Mouse (Mus musculus): ENCODE results near the gene Phf21a.
A peak's percentile ranks its signal among the peaks of the same experiment; 100 is the strongest.

Phf21a gene

DNA sequence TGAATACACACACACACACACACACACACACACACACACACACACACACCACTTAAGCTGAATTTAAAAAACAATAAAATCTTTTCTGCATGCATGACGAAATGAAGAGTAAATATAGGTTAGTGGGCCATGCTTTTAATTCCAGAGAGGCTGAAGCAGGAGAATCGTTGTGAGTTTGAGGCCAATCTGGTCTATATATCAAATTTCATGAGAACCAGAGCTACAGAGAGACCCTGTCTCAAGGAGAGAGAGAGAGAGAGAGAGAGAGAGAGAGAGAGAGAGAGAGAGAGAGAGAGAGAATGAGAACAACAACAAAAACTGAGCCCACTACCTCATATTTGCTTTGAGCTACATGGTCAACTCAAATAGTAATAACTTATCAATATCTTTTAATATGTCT lies at the start of gene Phf21a:
TSS of gene Phf21a (plus strand) at position 301 of the 400 bp plus-strand sequence.
- DNase-seq: no peak

DNA sequence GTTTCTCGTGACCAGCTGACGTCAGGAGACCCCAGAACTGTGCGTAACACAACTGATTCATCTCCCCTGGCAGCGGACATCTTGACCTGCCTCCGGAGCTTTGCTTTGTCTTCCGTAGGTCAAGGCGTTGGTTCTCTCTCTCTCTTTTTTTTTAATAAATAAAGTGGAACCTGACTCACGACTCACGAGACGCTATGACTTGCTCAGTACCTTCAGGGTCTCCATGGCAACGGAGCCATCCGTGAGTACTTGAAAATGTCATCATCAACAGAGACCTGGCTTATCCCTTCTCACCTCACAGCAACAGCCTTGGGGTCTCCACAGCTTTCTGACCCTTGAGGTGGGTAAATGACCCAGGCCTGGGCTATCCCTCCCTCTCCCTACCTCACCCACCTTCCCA lies 49.6 kb upstream of the Phf21a start:
- no peak for DNase-seq

DNA sequence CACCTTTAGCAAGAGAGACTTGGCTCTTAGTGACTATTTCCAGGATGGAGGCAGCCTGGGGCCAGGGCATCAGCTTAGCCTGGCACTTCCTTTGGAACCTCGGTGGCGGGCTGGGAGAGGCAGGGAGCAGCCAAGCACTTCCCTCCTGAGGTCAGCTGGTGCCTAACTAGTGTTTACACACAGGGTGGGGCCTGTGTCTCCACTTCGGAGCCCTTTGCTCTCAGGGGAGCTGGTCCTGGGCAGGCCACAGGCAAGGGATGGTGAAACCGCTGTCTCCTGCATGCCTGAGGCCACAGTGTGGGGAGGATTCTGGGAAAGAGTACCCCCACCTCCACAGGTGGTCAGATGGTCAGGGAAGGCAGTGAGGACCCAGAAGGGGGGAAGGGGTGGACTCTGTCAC lies 45.3 kb upstream of the Phf21a start:
- DNase-seq: no peak

DNA sequence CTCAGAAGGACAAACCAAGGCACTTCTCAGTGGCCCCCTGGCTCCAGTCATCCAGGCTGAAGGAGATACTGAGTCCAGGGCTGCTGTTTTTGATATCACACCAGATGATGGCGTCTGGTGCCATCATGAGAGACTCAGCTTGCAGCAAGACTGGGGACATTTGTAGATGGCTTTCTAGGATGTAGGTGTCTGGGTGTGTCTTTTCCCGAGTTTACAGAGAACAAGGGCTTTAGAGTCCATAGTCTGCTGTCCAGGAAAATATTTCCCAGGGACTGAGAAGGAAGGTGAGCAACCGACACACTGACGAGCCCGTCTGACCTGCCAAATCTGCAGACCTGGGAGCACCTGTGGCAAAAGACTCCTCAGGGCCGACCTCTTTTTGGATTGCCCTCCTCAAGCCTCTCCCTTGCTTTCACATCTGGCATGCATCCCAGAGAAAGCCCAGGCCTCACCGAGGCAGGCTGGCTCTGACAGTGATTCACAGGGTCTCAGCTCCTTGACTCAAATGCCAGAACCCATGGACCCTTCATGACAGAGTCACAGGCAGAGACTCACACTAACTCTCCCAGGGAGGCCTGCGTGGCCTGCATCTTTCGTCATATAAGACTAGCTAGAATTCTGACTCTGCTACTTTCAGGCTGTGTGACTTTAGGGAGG lies 44.8 kb upstream of the Phf21a start:
- DNase-seq: no peak

DNA sequence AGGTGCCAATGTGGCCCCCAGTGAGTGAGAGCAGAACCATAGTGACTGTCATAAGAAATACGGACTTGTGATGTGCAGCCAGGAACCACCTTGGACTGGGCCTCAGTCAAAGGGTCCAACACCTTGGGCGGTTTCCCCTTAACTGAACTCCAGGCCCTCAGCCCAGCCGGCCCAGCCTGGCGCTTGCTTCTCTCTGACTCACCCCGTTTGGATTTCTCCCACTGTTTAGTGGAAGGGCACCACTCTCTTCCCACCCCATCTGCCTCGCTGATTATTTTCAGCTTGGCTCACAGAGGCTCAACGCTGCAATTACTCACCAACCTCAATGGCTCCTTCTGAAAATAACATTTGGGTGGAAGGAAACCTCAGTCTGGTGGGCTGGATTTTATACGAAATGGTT lies 40.7 kb upstream of the Phf21a start:
- no peak for DNase-seq

DNA sequence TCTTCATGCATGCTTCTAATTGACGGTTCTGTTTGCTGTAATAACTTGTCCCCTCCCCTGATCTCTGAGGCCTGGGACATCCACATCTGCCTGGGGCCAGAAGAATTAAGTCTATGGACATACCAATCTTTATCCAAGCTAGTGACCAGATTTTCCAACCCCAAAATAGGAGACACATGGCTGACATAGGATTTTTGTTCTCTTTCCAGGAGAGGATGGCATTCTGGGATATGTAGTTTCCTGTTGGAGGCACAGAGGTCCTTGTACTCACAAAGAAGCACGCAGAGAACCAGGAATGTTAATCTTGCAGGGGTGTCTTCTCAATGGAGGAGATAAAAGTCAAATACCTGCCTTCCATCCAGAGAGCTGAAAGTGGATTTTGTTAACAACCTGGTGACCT lies 40.2 kb upstream of the Phf21a start:
- DNase-seq: no peak

DNA sequence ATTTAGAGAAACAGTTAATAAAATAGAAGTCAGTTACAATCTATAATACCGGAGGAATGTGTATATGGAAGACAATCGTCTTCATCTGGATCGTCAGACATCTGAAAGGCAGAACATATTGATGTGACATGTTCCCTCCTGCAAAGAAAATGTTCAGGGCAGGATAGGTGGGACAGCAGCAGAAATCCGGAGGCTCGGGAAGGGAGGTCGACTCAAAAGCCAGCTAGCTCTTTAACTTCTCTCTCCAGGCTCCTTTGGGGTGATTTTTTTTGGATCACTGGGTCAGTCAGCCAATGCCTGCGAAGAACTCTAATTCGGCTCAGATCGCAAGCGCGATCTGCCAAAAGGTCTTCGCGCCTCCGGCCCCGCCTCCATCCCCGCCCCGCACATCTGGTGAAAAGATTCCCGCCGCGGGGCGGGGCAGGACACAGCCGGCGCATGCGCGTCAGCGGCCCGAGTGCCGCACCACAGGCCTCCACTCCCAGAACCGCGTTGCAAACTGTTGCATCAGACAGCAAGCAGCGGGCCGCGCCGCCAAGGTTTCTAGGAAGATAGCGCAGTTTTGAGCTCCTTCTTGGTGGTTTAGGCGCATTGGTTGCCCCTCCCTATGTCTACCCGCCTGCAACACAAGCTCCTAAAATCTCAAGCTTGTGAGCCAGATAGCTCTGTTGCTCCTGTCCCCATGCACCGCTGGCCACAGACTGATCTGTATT lies 37.7 kb upstream of the Phf21a start:
- DNase-seq: peak; percentile 87 to 91

DNA sequence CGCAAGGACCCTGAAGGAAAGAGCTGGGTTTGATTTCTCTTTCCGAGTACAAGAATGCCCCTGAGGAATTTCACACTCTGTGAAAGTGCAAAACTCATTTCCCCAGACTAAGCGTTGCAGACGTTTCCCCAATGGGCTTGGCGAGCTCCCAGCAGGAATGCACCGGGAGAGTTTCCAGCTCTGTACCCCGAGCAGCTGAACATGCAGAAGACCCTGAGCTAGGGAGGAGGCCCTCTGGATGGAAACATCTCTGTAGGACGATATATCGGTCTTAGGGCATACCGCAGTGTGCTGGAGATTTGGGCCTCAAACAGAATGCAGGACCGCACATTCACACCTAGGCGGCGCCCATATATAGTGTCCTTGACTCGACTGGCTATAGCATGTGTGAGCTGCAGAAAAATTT lies 37.1 kb upstream of the Phf21a start:
- peak; percentile 47 to 53 for DNase-seq

DNA sequence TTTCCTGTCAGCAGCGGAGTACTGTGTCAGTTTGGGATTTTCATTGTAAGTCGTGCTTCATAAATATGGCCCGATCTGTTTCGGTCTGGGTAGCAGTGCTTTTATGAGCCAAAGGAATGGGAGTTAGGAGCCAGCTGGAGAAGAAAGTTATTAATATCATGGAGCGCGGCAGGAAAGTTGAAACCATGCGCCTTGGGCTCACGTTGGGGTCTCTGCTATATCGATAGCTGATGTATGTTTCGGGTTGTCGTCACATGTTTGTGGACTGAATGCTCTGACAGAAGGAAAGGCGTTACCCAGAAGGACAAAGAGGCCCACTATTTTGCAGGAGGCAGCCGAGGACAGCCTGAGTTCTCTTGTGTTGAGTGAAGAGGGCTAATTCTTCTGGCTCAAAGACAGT lies 36.2 kb upstream of the Phf21a start:
- no peak for DNase-seq

DNA sequence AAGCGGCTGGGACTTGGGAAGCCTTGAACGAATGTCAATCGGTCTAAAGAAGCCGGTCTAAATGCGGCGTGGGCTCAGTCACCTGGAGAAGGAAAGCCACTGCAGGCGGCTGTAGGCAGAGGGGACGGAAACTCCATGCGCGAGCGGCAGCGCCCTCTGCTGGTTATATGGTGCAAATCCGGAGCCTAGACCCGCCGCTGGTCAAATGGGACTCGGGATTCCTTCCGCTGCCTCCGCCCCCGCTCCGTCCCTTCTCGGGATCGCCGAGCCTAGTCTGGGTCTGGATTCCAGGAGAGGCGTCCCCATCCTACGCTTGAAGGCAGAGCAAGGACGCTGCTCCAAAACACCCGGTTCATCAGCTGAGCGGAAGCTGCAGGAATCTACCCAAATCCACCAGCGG lies 34.4 kb upstream of the Phf21a start:
- peak; percentile 79 to 83 for DNase-seq

DNA sequence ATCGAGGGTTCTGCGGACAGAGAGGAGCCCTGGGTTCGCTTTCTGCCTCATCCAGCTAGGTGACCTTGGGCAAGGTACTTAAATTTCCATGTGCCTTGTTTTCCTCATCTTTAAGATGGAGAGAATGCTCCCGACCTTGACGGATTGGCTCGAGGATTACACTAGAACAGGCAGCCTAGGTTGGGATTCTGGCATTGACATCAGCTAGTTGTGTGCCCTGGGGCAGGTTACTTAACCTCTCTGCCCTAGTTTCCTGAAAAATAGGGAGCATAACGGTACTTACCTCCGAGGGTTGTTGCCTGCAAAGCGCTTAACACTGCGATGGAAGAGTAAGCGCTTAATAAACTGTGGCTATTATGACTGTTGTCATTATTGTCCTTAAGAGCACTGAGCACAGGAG lies 34.0 kb upstream of the Phf21a start:
- no peak for DNase-seq

DNA sequence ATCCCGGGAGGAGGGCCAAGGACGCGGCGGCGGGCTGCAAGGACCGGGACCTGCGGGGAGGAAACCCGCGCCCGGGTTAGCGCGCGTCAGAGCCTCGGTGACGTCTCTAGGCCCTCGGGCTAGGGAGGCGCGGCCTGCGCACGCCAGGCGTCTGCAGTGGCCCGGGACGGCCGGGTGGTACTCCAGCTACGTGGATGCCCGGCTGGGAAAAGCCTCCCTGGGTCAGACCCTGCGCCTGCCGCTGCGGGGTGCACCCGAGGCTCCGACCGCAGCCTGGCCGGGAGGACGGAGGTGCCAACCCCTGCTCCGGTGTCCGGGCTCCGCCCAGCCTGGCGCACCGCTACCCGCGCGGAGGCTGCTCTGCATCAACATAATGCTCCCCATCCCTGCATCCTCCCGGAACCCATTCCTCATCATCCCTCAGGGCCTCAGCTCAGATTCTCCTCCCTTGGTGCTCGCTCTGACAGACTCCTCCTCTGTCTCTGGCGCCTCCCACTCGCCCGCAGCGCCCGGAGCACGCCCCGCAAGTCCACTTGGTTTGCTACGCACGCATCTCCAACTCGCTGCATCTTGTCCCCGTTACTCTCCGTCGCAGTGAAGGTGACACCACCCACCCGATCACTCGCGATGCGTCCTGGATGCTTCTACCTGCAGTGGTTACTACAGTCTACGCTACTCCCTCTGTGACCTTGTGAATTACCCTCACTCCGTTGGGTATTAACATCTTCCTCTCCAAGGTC lies 33.3 kb upstream of the Phf21a start:
- peak; percentile 25 to 39 for DNase-seq

DNA sequence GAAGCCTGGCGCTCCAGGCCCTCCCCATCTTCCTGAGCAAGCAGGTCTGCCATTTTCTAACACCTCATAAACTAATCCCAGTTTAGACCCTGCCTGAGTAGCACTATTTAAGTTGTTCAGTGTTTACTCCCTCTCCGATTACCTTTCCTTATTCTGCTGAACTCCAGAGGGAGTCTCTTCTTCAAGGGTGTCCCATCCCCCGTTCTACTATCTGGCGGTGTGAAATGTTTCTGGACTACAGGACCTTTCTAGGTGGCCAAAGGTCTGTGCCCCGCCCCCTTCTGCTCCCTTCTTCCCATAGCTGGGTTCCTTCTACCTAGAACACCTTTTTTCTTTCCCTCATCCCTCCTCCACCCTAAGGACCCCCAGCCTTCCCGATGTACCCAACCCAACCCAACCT lies 32.6 kb upstream of the Phf21a start:
- no peak for DNase-seq

DNA sequence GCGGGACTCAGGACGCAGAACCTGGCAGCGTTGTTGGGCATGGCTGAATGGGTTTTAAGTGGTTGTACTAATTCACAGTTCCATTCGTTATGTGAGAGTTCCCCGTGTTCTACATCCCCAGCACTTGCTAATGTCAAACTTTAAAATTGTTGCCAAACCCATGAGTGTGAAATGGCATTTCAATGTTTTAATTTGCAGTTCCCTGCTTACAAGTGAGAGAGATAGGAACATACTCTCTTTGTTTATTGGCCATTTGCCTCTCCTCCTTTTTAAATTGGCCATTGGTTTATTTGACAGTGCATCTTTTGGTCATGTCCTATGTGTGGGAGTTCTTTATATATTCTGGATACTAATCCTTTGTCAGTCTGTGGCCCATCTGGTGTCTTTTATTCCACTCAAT lies 31.6 kb upstream of the Phf21a start:
- no peak for DNase-seq

DNA sequence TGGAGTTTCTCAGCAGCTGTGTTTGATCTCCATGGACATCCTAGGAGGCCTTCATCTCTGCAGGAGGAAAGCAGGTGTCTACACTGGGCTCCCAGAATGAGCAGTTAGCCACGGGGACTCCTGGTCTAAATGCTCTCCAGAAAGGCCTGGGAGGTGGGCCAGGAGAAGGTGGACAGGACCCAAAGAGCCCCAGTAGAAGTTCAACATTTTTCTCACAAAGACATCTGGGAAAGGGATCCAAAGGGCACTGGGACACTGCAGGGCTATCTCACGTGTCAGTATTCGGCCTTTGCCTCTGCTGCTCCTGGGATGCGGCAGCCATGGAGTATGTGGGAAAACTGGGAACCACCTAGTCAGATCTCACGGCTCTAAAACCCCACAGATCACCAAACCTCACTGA lies 29.8 kb upstream of the Phf21a start:
- no peak for DNase-seq

DNA sequence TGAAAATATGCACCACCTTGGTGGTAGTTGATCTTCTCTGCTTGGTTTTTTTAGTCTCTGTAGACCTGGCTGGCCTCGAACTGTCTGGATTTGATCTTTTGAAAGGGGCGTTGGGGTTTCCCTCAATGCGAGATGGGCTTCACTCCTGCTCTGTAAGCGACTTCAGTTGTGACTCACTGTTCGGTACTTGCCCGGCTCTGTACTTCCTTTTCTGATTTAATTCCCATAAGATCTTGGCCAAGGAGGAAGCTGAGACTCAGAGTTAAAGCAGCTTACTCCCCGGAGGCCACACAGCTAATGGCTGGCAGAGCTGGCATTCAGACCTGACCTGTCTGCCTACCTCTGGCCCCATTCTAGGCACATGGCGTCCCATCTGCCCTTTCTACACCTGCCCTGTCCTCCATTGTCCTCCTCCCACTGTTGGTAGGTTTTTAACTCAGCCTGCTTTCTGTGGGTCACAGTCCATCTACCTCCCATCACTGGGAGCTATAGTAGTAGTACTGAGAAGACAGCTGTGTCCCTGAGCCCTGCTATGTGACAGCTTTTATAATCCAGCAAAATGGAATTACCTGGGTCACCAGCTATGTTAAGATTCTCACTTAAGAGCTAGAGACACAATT lies 27.5 kb upstream of the Phf21a start:
- no peak for DNase-seq

DNA sequence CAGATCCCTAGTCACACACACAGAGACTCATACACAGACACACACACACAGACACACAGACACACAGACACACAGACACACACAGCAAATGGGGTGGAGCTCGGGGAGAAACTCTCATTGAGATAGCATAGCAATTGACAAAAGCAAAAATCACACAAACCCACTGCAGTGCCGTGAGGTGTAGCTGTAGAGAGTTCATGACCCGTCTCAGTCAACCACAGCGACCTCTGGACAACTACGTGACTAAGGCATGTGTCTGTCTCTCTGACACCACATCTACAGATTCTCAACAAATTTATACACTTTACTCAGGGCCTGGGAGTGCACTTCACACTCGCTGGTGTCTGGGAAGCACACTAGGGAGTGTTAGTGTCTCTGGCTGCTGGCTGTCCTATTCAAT lies 27.0 kb upstream of the Phf21a start:
- DNase-seq: no peak

DNA sequence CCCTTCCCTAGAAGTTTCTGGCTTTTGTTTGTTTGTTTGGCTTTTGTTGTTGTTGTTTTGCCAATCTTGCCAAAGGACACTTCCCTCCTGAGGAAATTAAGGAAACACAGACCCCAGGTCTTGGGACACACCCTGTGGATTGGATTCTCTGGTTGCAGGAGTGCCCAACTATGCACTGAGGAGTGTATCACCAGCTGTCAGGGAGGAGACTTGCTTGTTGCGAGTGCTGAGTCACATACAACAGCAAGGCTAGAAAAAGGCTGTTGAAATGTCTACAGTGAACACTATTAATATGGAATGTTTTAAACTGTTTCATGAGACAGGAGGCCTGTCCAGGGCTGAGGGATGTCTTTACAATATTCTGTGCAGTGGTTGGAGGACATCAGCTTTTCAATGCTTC lies 26.0 kb upstream of the Phf21a start:
- DNase-seq: no peak

DNA sequence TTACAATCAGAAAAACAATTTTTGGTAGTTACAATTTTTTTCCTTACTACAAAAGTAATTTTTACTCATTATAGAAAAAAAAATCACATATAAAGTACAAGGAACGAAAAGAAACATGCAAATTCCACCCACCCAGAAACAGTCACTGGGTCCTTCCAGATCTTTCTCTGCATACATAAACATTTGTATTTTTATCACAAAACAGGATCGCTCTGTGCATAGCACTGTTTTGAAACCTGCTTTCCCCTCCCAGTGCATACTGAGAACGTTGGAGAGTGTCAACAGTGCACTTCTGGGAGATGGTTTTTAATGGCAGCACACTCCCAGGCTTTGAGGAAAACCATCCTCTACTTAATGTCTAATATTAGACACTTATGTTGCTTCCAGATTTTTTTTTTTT lies 25.3 kb upstream of the Phf21a start:
- no peak for DNase-seq

DNA sequence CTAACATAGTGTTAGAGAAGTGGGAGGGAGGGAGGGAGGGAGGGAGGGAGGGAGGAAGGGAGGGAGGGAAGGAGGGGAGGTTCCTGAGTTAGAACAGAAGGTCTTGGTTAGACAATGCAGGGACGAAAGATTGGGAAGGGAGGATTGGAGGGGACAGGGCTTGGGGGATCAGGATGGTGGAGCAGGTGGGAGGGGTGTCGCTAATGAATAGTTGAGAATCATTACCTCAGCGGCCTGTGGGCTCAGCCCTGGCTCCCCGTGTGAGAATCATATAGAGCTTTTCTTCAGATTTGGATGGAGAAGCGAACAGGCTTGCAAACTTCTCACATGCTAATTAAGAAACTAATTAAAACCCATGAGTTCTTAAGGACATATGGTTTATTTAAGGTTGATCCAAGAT lies 23.3 kb upstream of the Phf21a start:
- no peak for DNase-seq

DNA sequence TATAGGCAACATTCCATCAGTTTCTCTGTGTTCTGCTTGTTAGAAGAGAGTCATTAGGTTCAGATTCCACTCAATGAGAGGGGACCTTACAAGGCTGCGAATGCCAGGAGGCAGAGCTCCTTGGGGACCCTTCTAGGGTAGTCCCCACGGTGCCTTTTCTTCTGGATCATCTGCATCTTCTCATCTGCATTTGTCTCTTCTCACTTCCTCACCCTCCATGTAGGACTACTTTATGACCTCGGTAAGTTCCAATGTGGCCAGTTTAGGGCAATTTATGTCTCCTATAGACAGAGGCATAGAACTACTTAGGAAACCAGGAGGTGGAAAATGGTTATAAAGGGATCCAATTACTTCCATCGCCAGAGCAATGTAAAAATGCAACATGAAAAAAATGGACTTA lies 21.8 kb upstream of the Phf21a start:
- DNase-seq: no peak

DNA sequence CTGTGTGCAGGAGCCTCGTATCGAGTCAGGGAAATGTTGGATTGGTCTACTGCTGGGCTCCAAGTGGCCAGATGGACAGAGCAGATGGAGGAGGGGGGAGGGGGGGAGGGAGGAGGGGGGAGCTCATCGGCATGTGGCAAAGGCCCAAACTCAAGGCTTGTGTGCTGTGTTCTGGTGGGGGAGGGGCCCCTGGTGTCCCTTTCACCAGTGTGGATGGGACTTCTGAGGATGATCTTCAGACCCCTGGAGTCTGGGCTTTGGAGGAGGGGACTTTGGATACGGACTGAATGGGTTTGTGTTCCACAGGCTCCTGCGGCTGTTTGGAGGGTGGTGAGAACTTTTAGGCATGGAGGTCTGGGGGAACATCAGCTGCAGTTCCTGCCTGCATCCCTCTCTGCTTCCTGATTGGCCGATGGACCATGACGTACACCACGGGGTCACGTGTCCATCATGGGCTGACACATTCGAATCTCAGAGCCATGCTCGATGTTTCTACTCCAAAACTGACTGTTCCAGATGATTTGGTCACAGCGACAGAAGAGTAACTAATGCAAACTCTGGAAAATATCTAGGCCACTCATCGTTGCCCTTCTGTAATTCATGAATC lies 16.7 kb upstream of the Phf21a start:
- DNase-seq: no peak

DNA sequence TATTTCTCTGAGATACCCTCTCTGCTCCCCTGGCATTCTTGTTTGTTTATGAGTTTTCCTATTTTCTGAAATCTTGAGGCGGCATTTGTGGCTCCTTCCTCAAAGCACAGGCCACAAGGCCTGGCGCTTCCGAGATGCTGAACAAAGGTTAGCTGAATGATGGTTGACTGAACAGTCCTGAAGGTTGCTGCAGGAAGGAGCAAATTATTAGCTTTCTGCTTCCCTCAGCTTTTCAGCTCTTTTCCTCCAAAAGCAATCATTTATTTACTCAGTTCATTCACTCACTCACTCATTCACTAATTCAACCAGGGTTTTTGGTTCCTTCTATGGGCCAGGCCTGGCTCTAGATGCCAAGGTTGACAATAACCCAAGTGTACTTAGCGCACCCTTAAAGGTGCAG lies 10.7 kb upstream of the Phf21a start:
- DNase-seq: no peak
